Mouse (Mus musculus) limb, embryonic 14.5 days (tissue): Measurements from ENCODE around the gene Pdss2. TPM values are rescaled to one million over a fixed set of nuclear protein-coding genes. Genes with fewer than 3 reads are reported as not detected.
"Not testable (repeated sequence)": the region's sequence is repeated elsewhere in the genome, so short reads cannot be mapped to it uniquely, and the experiment has no call there.

Experiments
- ATAC-seq: fragments of 200-750 bp; cut with Nextera tagmentation; 2 replicates; pipeline ENCODE4 v1.8.0; 2017; ENCODE audit warnings: low read depth, moderate number of reproducible peaks, moderate TSS enrichment; ENCODE audit not compliant: low FRiP score
- DNase-seq: peaks from one replicate; pipeline ENCODE4 v3.0.0-alpha.2; 2015; ENCODE audit warnings: low spot score
- H3K27ac ChIP-seq: fragments of 300-500 bp; sonication (generic); replicated peaks from 2 replicates; pipeline ENCODE4 v1.5.1; 2014; ENCODE audit warnings: low read depth, mild to moderate bottlenecking, low read length, moderate library complexity, mixed read lengths
- H3K27me3 ChIP-seq: fragments of 300-500 bp; sonication (generic); 2 replicates; pipeline ENCODE4 v1.6.1; 2014; ENCODE audit warnings: low read length, mixed read lengths; ENCODE audit not compliant: control insufficient read depth, insufficient read depth
- H3K36me3 ChIP-seq: fragments of 300-500 bp; sonication (generic); 2 replicates; pipeline ENCODE4 v1.6.1; 2014; ENCODE audit warnings: mild to moderate bottlenecking, low read length, moderate library complexity, mixed read lengths; ENCODE audit not compliant: control insufficient read depth, insufficient read depth
- H3K4me1 ChIP-seq: fragments of 300-500 bp; sonication (generic); 2 replicates; pipeline ENCODE4 v1.6.1; 2014; ENCODE audit warnings: antibody characterized with exemption, low read length, mixed read lengths; ENCODE audit not compliant: control insufficient read depth, insufficient read depth
- H3K4me2 ChIP-seq: fragments of 300-500 bp; sonication (generic); replicated peaks from 2 replicates; pipeline ENCODE4 v1.6.1; 2014; ENCODE audit warnings: low read depth, mild to moderate bottlenecking, low read length, moderate library complexity; ENCODE audit not compliant: severe bottlenecking
- H3K4me3 ChIP-seq: fragments of 300-500 bp; sonication (generic); replicated peaks from 2 replicates; pipeline ENCODE4 v1.5.1; 2014; ENCODE audit warnings: low read length
- H3K9ac ChIP-seq: fragments of 300-500 bp; sonication (generic); 2 replicates; pipeline ENCODE4 v1.6.1; 2014; ENCODE audit warnings: mild to moderate bottlenecking, low read depth, low read length, moderate library complexity; ENCODE audit not compliant: severe bottlenecking
- H3K9me3 ChIP-seq: fragments of 300-500 bp; sonication (generic); 2 replicates; pipeline ENCODE4 v1.6.1; 2016; ENCODE audit warnings: low read length; ENCODE audit not compliant: control insufficient read depth
- POLR2A ChIP-seq: fragments of 200-500 bp; IDR thresholded peaks from 2 replicates; pipeline ENCODE4 v1.8.0; 2012; ENCODE audit warnings: inconsistent platforms, mild to moderate bottlenecking, moderate library complexity, borderline replicate concordance; ENCODE audit not compliant: insufficient read depth, insufficient read length; ENCODE audit errors: extremely low read depth
- WGBS: fragments of 180-500 bp; shearing (Covaris S2); extraction: QIAGEN DNeasy Blood & Tissue Kit; methylation state at CpG from one replicate; pipeline ENCODE4 v1.1.7; 2014; 5-methylcytosine and 5-hydroxymethylcytosine counted together
- polyA plus RNA-seq, 2 experiments: library from polyadenylated mRNA; depleted of rRNA in 1 of 2; stranded (reverse) in 1 of 2; unstranded in 1 of 2; fragments of >200 nt; fragmentation: Nextera tagmentation in 1 of 2; extraction: Ambion mirVana in 1 of 2; gene quantifications; 2 replicates each; pipeline versions ENCODE4 v1.2.1 to v1.2.3; 2012 to 2014

Gene Pdss2
- polyA plus RNA-seq, 2 experiments, result 8.8 to 10.1 TPM

DNA sequence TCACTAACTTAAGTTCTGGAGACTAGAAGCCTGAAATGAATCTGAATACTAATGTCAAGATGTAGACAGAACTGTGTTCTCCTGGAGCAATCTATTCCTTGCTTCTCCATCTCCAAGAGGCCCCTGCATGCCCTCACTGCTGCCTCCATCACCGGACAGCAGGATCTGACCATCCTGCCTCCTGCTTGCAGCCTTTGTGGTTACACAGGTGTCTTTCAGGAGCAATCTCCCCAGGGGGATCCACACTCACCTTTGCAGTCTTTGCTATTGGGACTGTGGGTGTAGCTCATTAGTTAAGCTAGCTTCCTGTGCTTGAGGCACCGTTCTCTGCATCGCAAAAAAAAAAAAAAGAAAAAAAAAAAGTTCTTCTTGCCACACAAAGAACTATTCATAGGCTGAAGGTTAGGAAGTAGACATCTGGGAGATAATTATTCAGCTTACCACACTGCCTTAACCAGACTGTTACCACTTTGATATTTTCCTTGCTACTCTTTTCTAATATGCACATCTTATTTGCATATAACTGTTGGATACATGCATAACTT lies 23.0 kb downstream of the Pdss2 start:
- Histone ChIP-seq H3K27ac (no peak overlapping the region), H3K4me3 (no peak overlapping the region), H3K4me2 (no peak overlapping the region), H3K27me3 (no peaks in the 10 kb centered on the region), H3K36me3 (no peaks in the 10 kb centered on the region), H3K9ac (no peak overlapping the region), H3K9me3 (no peaks in the 10 kb centered on the region), H3K4me1 (peaks cover 8% of the 10 kb centered on the region)
- no peak for ATAC-seq
- WGBS, result 34% methylated on average over 3 of the region's 3 CpGs
- TF ChIP-seq POLR2A, result no peak
- DNase-seq, result no peak

- DNase-seq (no peak), ATAC-seq (no peak)
- H3K36me3 ChIP-seq, result no peaks in the 10 kb centered on the region
- no peak for TF ChIP-seq POLR2A
- no peaks in the 10 kb centered on the region for H3K27me3 ChIP-seq
- 47% methylated on average over 17 of the region's 17 CpGs for WGBS
- H3K9me3 ChIP-seq, result no peaks in the 10 kb centered on the region
- H3K4me2 ChIP-seq, result no peak overlapping the region
- no peak overlapping the region for H3K27ac ChIP-seq
- H3K4me3 ChIP-seq, result no peak overlapping the region
- no peak overlapping the region for H3K9ac ChIP-seq
- peaks cover 8% of the 10 kb centered on the region for H3K4me1 ChIP-seq
Observed at GRCm38 (mm10) chr10:43245461-43246200, 24.3 kb downstream of the Pdss2 start.

DNA sequence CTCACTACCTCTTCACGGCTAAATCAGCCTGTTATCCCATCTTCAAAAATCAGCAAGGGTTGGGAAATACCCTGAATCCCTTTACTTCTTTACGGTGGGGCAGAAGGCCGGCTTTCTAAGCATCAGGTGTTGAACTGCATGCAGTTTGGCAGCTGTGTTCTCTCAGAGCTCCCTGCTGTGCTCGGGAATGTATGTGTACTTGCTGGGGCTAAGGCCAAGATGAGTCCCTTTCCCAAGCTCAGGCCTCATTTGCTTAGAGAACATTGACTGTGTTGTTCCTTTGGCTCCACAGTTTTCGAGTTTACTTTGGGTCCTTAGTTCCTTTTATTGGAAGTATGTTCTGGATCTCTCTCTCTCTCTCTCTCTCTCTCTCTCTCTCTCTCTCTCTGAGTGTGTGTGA lies 26.7 kb downstream of the Pdss2 start:
- no peaks in the 10 kb centered on the region for H3K27me3 ChIP-seq
- ATAC-seq, result 0 out of 2 replicates have a peak, but pooled peaks have one; percentile 41
- H3K9ac ChIP-seq, result no peak overlapping the region
- no peak overlapping the region for H3K27ac ChIP-seq
- peaks cover 13% of the 10 kb centered on the region for H3K4me1 ChIP-seq
- TF ChIP-seq POLR2A, result no peak
- no peak overlapping the region for H3K4me3 ChIP-seq
- 27% methylated on average over 5 of the region's 5 CpGs for WGBS
- H3K9me3 ChIP-seq, result no peaks in the 10 kb centered on the region
- no peaks in the 10 kb centered on the region for H3K36me3 ChIP-seq
- peak; percentile 46 for DNase-seq
- no peak overlapping the region for H3K4me2 ChIP-seq

- Histone ChIP-seq H3K4me1 (peaks cover 9% of the 10 kb centered on the region), H3K4me2 (no peak overlapping the region), H3K9me3 (no peaks in the 10 kb centered on the region), H3K36me3 (no peaks in the 10 kb centered on the region), H3K9ac (no peak overlapping the region), H3K27me3 (no peaks in the 10 kb centered on the region), H3K27ac (no peak overlapping the region), H3K4me3 (no peak overlapping the region)
- peak; percentile 47 for DNase-seq
- WGBS, result 58% methylated on average over 4 of the region's 4 CpGs
- ATAC-seq, result no peak
- no peak for TF ChIP-seq POLR2A
Observed at GRCm38 (mm10) chr10:43252324-43252723, 31.0 kb downstream of the Pdss2 start.

DNA sequence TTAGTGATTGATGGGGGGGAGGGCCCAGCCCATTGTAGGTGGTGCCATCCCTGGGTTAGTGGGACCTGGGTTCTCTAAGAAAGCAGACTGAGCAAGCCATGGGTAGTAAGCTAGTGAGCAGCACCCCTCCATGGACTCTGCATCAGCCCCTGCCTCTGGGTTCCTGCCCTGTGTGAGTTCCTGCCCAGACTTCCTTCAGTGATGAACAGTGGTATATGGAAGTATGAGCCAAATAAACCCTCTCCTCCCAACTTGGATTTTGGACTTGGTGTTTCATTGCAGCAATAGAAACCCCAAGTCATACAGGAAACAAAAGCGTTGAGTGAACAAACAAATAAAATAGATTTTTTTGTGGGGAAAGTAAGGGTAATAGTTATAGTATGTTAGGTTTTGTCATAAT lies 35.7 kb downstream of the Pdss2 start:
- H3K9me3 ChIP-seq, H3K27ac ChIP-seq, ATAC-seq, H3K4me3 ChIP-seq, H3K4me2 ChIP-seq, H3K36me3 ChIP-seq, H3K9ac ChIP-seq, H3K27me3 ChIP-seq, H3K4me1 ChIP-seq, DNase-seq: not testable (repeated sequence)
- no CpG with 5 or more reads among the region's 1 CpGs for WGBS

DNA sequence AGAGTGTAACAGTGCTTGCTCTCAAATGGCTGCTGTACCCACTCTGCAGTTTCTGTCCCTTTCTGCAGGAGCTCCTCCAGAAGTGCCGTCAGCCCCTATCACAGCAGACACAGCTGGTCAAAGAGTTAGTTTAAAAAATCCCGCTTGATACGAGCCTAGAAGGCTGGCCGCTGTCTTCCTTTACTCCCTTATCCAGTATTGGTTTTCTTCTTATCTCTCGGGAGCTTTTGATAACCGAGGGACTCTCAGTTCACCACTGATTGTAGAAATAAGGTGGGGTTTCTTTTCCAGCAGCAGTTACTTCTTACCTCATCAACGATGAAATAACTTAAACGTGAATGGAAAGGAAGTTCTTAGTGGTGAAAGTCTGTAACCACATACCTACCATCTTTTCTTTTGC lies 36.2 kb downstream of the Pdss2 start:
- ATAC-seq, H3K4me3 ChIP-seq: not testable (repeated sequence)

More for the DNA sequence above, 36.2 kb downstream of the Pdss2 start:
- H3K4me1 ChIP-seq, H3K4me2 ChIP-seq, H3K9ac ChIP-seq, DNase-seq, H3K9me3 ChIP-seq, H3K27me3 ChIP-seq, H3K27ac ChIP-seq, H3K36me3 ChIP-seq: not testable (repeated sequence)
- WGBS, result 90% methylated on average over 8 of the region's 8 CpGs
